Mouse (Mus musculus) heart, postnatal 14 days (tissue): ENCODE results near the gene Nfia. TPM values are rescaled to one million over a fixed set of nuclear protein-coding genes. Genes with fewer than 3 reads are reported as not detected.
A peak's percentile ranks its signal among the peaks of the same experiment; 100 is the strongest.

Source experiments
- DNase-seq, 2 experiments: peaks; one replicate each; pipeline ENCODE4 v3.0.0; 2021 to 2022
- intact Hi-C: fragments of 180-260 bp; cut with DNase I; formaldehyde crosslinking; loops from one replicate; pipeline ENCODE4 v1.15.1; 2025
- long read RNA-seq, 2 experiments: library from polyadenylated mRNA; stranded (forward); transcript quantifications; one replicate each; pipeline ENCODE4 v2.0.0; 2021
- total RNA-seq, 2 experiments: library from RNA; stranded (reverse); gene quantifications; 2 replicates each; pipeline ENCODE4 v1.2.3; 2021

The Nfia gene
- total RNA-seq, result 100 to 1,000 TPM; 159 to 170 TPM
- long read RNA-seq, experiment 1, full-length matches to known transcripts, result 16 of 35 reads
- long read RNA-seq, experiment 1, partial matches to known transcripts, result 8 of 35 reads
- long read RNA-seq, experiment 1, other reads (novel, unspliced or antisense), result 11 of 35 reads
- long read RNA-seq, experiment 2, full-length matches to known transcripts, result 8 of 22 reads
- long read RNA-seq, experiment 2, partial matches to known transcripts, result 6 of 22 reads
- long read RNA-seq, experiment 2, other reads (novel, unspliced or antisense), result 8 of 22 reads

GRCm38 (mm10) chr4:97772641-97773040 lies at the start of gene Nfia:
TSS of gene Nfia (plus strand) at chr4:97772734.
- DNase-seq, result no peak
- intact Hi-C loops, result loop anchor here (1.0 kb wide), 1 partner anchor 14 kb away; no protein-coding TSS in a partner anchor

GRCm38 (mm10) chr4:97723374-97723773 lies 49.2 kb upstream of the Nfia start:
- DNase-seq, result no peak
- intact Hi-C loops, result no loop called here

- intact Hi-C loops, result no loop called here
Observed at GRCm38 (mm10) chr4:97728520-97728919, 44.0 kb upstream of the Nfia start.

GRCm38 (mm10) chr4:97729999-97730398 lies 42.5 kb upstream of the Nfia start:
- intact Hi-C loops, result no loop called here

More at GRCm38 (mm10) chr4:97728520-97728919, 44.0 kb upstream of the Nfia start:
- no peak for DNase-seq

GRCm38 (mm10) chr4:97730416-97730815 lies 42.1 kb upstream of the Nfia start:
- DNase-seq, result no peak
- intact Hi-C loops, result no loop called here

More at GRCm38 (mm10) chr4:97729999-97730398, 42.5 kb upstream of the Nfia start:
- DNase-seq, result no peak

- intact Hi-C loops, result no loop called here
- no peak for DNase-seq
Observed at GRCm38 (mm10) chr4:97733392-97733791, 39.1 kb upstream of the Nfia start.

- DNase-seq, result no peak
- intact Hi-C loops, result loop anchor here (2.0 kb wide), 1 partner anchor 67 kb away; no protein-coding TSS in a partner anchor
Observed at GRCm38 (mm10) chr4:97743932-97744331, 28.6 kb upstream of the Nfia start.

- peak; percentile 84 to 90 for DNase-seq
- intact Hi-C loops, result loop anchor here (1.0 to 5.0 kb wide), 4 partner anchors 69 to 708 kb away; no protein-coding TSS in a partner anchor
Observed at GRCm38 (mm10) chr4:97745296-97746105, 27.0 kb upstream of the Nfia start.

GRCm38 (mm10) chr4:97746106-97746900 lies 26.2 kb upstream of the Nfia start:
- intact Hi-C loops, result loop anchor here (5.0 kb wide), 2 partner anchors 124 to 709 kb away; no protein-coding TSS in a partner anchor
- no peak for DNase-seq

GRCm38 (mm10) chr4:97750401-97750800 lies 22.1 kb upstream of the Nfia start:
- no peak for DNase-seq
- intact Hi-C loops, result loop anchor here (2.0 to 10.0 kb wide), 6 partner anchors 26 to 692 kb away; no protein-coding TSS in a partner anchor

- intact Hi-C loops, result loop anchor here (1.0 to 10.0 kb wide), 8 partner anchors 26 to 691 kb away; no protein-coding TSS in a partner anchor
- DNase-seq, result peak; percentile 92 to 97
Observed at GRCm38 (mm10) chr4:97751030-97751482, 21.5 kb upstream of the Nfia start.

- intact Hi-C loops, result loop anchor here (1.0 to 10.0 kb wide), 9 partner anchors 25 to 691 kb away; no protein-coding TSS in a partner anchor
Observed at GRCm38 (mm10) chr4:97751483-97752251, 20.9 kb upstream of the Nfia start.

GRCm38 (mm10) chr4:97752276-97753010 lies 20.1 kb upstream of the Nfia start:
- no peak for DNase-seq
- intact Hi-C loops, result loop anchor here (1.0 to 10.0 kb wide), 5 partner anchors 28 to 690 kb away; no protein-coding TSS in a partner anchor

More at GRCm38 (mm10) chr4:97751483-97752251, 20.9 kb upstream of the Nfia start:
- DNase-seq, result peak; percentile 82 to 85

GRCm38 (mm10) chr4:97753521-97753920 lies 19.0 kb upstream of the Nfia start:
- intact Hi-C loops, result loop anchor here (5.0 to 10.0 kb wide), 4 partner anchors 154 to 689 kb away; no protein-coding TSS in a partner anchor
- no peak for DNase-seq

- intact Hi-C loops, result loop anchor here (5.0 to 10.0 kb wide), 4 partner anchors 153 to 688 kb away; no protein-coding TSS in a partner anchor
Observed at GRCm38 (mm10) chr4:97754241-97754640, 18.3 kb upstream of the Nfia start.

GRCm38 (mm10) chr4:97757207-97757977 lies 15.1 kb upstream of the Nfia start:
- DNase-seq, result peak; percentile 78 to 80
- intact Hi-C loops, result loop anchor here (10.0 kb wide), 1 partner anchor 487 kb away; no protein-coding TSS in a partner anchor

More at GRCm38 (mm10) chr4:97754241-97754640, 18.3 kb upstream of the Nfia start:
- peak; percentile 69 to 73 for DNase-seq

- intact Hi-C loops, result loop anchor here (1.0 to 10.0 kb wide), 2 partner anchors 14 to 487 kb away; partner anchors contain the start of gene Nfia
- DNase-seq, result peak; percentile 47 to 62
Observed at GRCm38 (mm10) chr4:97757978-97758461, 14.5 kb upstream of the Nfia start.
